Mouse (Mus musculus) CH12.LX (cell line): ENCODE measurements around the gene Arfgap1. TPM values are rescaled to one million over a fixed set of nuclear protein-coding genes. Genes with fewer than 3 reads are reported as not detected.

Experiments
- DNase-seq: peaks from one replicate; pipeline ENCODE4 v3.0.0-alpha.2; 2013; ENCODE audit errors: extremely low read depth
- H3K27ac ChIP-seq: 2 replicates; pipeline ENCODE4 v1.5.1; 2012; ENCODE audit warnings: low read depth, mild to moderate bottlenecking, control low read depth, moderate library complexity; ENCODE audit not compliant: insufficient read depth
- H3K27me3 ChIP-seq: replicated peaks from 2 replicates; pipeline ENCODE3; 2012; ENCODE audit warnings: inconsistent platforms
- H3K36me3 ChIP-seq, 2 experiments: replicated peaks in 1 of 2; 2 replicates each; pipeline versions ENCODE3 to v1.6.1; 2012; ENCODE audit warnings: inconsistent platforms in 1 of 2, low read length in 1 of 2, mild to moderate bottlenecking in 1 of 2, mixed read lengths in 1 of 2, moderate library complexity in 1 of 2; ENCODE audit not compliant: control insufficient read depth in 1 of 2, insufficient read depth in 1 of 2
- H3K4me1 ChIP-seq, 2 experiments: 2 replicates each; pipeline ENCODE4 v1.6.1; 2012; ENCODE audit warnings: inconsistent platforms in 1 of 2, moderate library complexity in 1 of 2; ENCODE audit not compliant: insufficient read depth in 2 of 2, control insufficient read depth in 1 of 2
- H3K4me2 ChIP-seq: 2 replicates; pipeline ENCODE4 v1.6.1; 2012; ENCODE audit warnings: low read depth, mild to moderate bottlenecking, control low read depth; ENCODE audit not compliant: poor library complexity, insufficient read depth, severe bottlenecking
- H3K4me3 ChIP-seq, 3 experiments: fragments of 150-350 bp in 1 of 3; sonication (generic) in 1 of 3; replicated peaks in 1 of 3; 2 replicates each; pipeline versions ENCODE3 to v1.5.1; 2011 to 2012; ENCODE audit warnings: low read depth in 2 of 3, low read length in 2 of 3, mild to moderate bottlenecking in 2 of 3, moderate library complexity in 2 of 3, control low read depth in 1 of 3, improper control_type of control experiment in 1 of 3, inconsistent platforms in 1 of 3, mixed read lengths in 1 of 3; ENCODE audit not compliant: poor library complexity in 1 of 3
- H3K79me2 ChIP-seq: replicated peaks from 2 replicates; pipeline ENCODE4 v1.6.1; 2012; ENCODE audit warnings: mild to moderate bottlenecking, moderate library complexity; ENCODE audit not compliant: control insufficient read depth, poor library complexity, insufficient read depth, severe bottlenecking; ENCODE audit errors: extremely low read depth
- H3K9ac ChIP-seq: 2 replicates; pipeline ENCODE4 v1.6.1; 2012; ENCODE audit warnings: low read depth, mild to moderate bottlenecking, control low read depth, moderate library complexity; ENCODE audit not compliant: insufficient read depth
- H3K9me3 ChIP-seq: replicated peaks from 2 replicates; pipeline ENCODE3; 2012; ENCODE audit warnings: low read length, inconsistent platforms, mixed read lengths
- CHD1 ChIP-seq: IDR thresholded peaks from 2 replicates; pipeline ENCODE4 v1.6.1; 2012; ENCODE audit warnings: low read depth, low read length, improper control_type of control experiment, inconsistent platforms
- CTCF ChIP-seq, 2 experiments: IDR thresholded peaks in 1 of 2; conservative IDR thresholded peaks in 1 of 2; 2 replicates each; pipeline ENCODE4 v1.5.1; 2011 to 2012; ENCODE audit warnings: low read depth in 2 of 2, low read length in 2 of 2, improper control_type of control experiment in 1 of 2, inconsistent platforms in 1 of 2, mild to moderate bottlenecking in 1 of 2, moderate library complexity in 1 of 2
- E2F4 ChIP-seq: IDR thresholded peaks from 2 replicates; pipeline ENCODE4 v1.6.1; 2011; ENCODE audit warnings: low read depth, low read length, improper control_type of control experiment; ENCODE audit not compliant: insufficient replicate concordance
- ELF1 ChIP-seq: IDR thresholded peaks from 2 replicates; pipeline ENCODE4 v1.6.1; 2014; ENCODE audit warnings: low read depth, mild to moderate bottlenecking, inconsistent platforms, low read length, improper control_type of control experiment
- EP300 ChIP-seq: IDR thresholded peaks from 2 replicates; pipeline ENCODE4 v1.6.1; 2011; ENCODE audit warnings: low read length, improper control_type of control experiment
- ETS1 ChIP-seq: conservative IDR thresholded peaks from 2 replicates; pipeline ENCODE4 v1.6.1; 2012; ENCODE audit warnings: low read depth, mild to moderate bottlenecking, inconsistent platforms, low read length, improper control_type of control experiment, moderate library complexity
- GABPA ChIP-seq: IDR thresholded peaks from 2 replicates; pipeline ENCODE4 v1.6.1; 2012; ENCODE audit warnings: low read depth, low read length, improper control_type of control experiment, inconsistent platforms; ENCODE audit not compliant: insufficient replicate concordance
- JUND ChIP-seq: conservative IDR thresholded peaks from 2 replicates; pipeline ENCODE4 v1.6.1; 2011; ENCODE audit warnings: low read depth, low read length, improper control_type of control experiment
- KAT2A ChIP-seq: IDR thresholded peaks from 2 replicates; pipeline ENCODE4 v1.6.1; 2012; ENCODE audit warnings: low read length, improper control_type of control experiment, inconsistent platforms; ENCODE audit not compliant: insufficient replicate concordance
- MAFK ChIP-seq: IDR thresholded peaks from 2 replicates; pipeline ENCODE4 v1.6.1; 2011; ENCODE audit warnings: low read length, improper control_type of control experiment; ENCODE audit not compliant: insufficient replicate concordance
- MAX ChIP-seq: IDR thresholded peaks from 2 replicates; pipeline ENCODE4 v1.6.1; 2011; ENCODE audit warnings: low read length, improper control_type of control experiment
- MEF2A ChIP-seq: IDR thresholded peaks from 2 replicates; pipeline ENCODE4 v1.6.1; 2014; ENCODE audit warnings: low read depth, mild to moderate bottlenecking, inconsistent platforms, low read length, improper control_type of control experiment, borderline replicate concordance
- NELFE ChIP-seq: IDR thresholded peaks from 2 replicates; pipeline ENCODE4 v1.6.1; 2011; ENCODE audit warnings: low read depth, low read length, improper control_type of control experiment
- PAX5 ChIP-seq: IDR thresholded peaks from 2 replicates; pipeline ENCODE4 v1.6.1; 2012; ENCODE audit warnings: low read length, inconsistent platforms, mixed read lengths
- POLR2A ChIP-seq: IDR thresholded peaks from 2 replicates; pipeline ENCODE4 v1.6.1; 2011; ENCODE audit warnings: low read depth, mild to moderate bottlenecking, improper control_type of control experiment, low read length
- SMC3 ChIP-seq: IDR thresholded peaks from 2 replicates; pipeline ENCODE4 v1.6.1; 2011; ENCODE audit warnings: low read depth, low read length, improper control_type of control experiment
- TCF12 ChIP-seq: IDR thresholded peaks from 2 replicates; pipeline ENCODE4 v1.6.1; 2014; ENCODE audit warnings: low read depth, mild to moderate bottlenecking, inconsistent platforms, low read length, improper control_type of control experiment
- UBTF ChIP-seq: IDR thresholded peaks from 2 replicates; pipeline ENCODE4 v1.6.1; 2012; ENCODE audit warnings: low read depth, mild to moderate bottlenecking, inconsistent platforms, low read length, improper control_type of control experiment, moderate library complexity
- USF2 ChIP-seq: conservative IDR thresholded peaks from 2 replicates; pipeline ENCODE4 v1.6.1; 2011; ENCODE audit warnings: low read depth, low read length, improper control_type of control experiment
- ZKSCAN1 ChIP-seq: IDR thresholded peaks from 2 replicates; pipeline ENCODE4 v1.6.1; 2012; ENCODE audit warnings: low read depth, inconsistent platforms, low read length, improper control_type of control experiment, borderline replicate concordance
- ZMIZ1 ChIP-seq: IDR thresholded peaks from 2 replicates; pipeline ENCODE4 v1.6.1; 2012; ENCODE audit warnings: low read depth, mild to moderate bottlenecking, inconsistent platforms, low read length, improper control_type of control experiment
- ZNF384 ChIP-seq: IDR thresholded peaks from 2 replicates; pipeline ENCODE4 v1.6.1; 2012; ENCODE audit warnings: low read depth, low read length, improper control_type of control experiment, inconsistent platforms
- dilution Hi-C: fragments of 300-500 bp; cut with MboI; formaldehyde crosslinking; loops from 2 replicates; pipeline ENCODE4 v1.14.3; 2020; ENCODE audit warnings: low sequenced_read_pairs; ENCODE audit not compliant: extremely low pct_unique_long_range_greater_than_20kb, extremely low pct_ligation_motif_present
- in situ Hi-C: fragments of 300-500 bp; cut with MboI; formaldehyde crosslinking; loops from 3 replicates; pipeline ENCODE4 v1.14.3; 2019; ENCODE audit warnings: low sequenced_read_pairs, low pct_ligation_motif_present, low pct_unique_long_range_greater_than_20kb, mixed read lengths
- polyA plus RNA-seq: library from polyadenylated mRNA; unstranded; fragments of >175 nt; gene quantifications from 2 replicates; pipeline ENCODE4 v1.2.1, GENCODE M21; 2012; ENCODE audit warnings: low read depth; ENCODE audit not compliant: insufficient read length
- total RNA-seq, 2 experiments: library from RNA; depleted of rRNA; stranded (reverse); fragments of 300-350 nt in 1 of 2; fragments of >200 nt in 1 of 2; gene quantifications; 2 replicates each; pipeline ENCODE4 v1.2.3; 2012 to 2014

The Arfgap1 gene
- total and polyA plus RNA-seq, 3 experiments = 21.3 to 37.5 (median 32.4) TPM

- peak; percentile 45; the same call in 1 of the 2 replicates for TF ChIP-seq CHD1
- TF ChIP-seq UBTF = no peak
- no peak for TF ChIP-seq USF2
- TF ChIP-seq EP300 = 0 out of 2 replicates have a peak, but pooled peaks have one; percentile 29
- TF ChIP-seq MAFK = no peak
- no peak for TF ChIP-seq POLR2A
- TF ChIP-seq KAT2A = no peak
- peak; percentile 38 for TF ChIP-seq SMC3
Measured at GRCm38 (mm10) chr2:180966092-180966882, 738 bp upstream of the Arfgap1 start (continued).

GRCm38 (mm10) chr2:180981133-180981532, 14.1 kb downstream of the Arfgap1 start:
- Histone ChIP-seq H3K79me2 (no peaks in the 10 kb centered on the region), H3K4me2 (no peak overlapping the region), H3K9ac (no peak overlapping the region), H3K9me3 (no peaks in the 10 kb centered on the region), H3K36me3 (peaks cover 68 to 97% of the 10 kb centered on the region in 2 experiments), H3K27me3 (no peaks in the 10 kb centered on the region), H3K4me3 (no peak overlapping the region), H3K4me1 (no peaks in the 10 kb centered on the region), H3K27ac (no peak overlapping the region)
- in situ Hi-C loops = no loop called here
- no peak for DNase-seq
- dilution Hi-C loops = no loop called here
- TF ChIP-seq ELF1 (no peak), NELFE (no peak), ZMIZ1 (no peak), CHD1 (no peak), E2F4 (no peak), MEF2A (no peak), JUND (no peak), POLR2A (no peak), CTCF (conservative IDR thresholded peaks at IDR 0.05 in 1 of 2, IDR thresholded peaks at IDR 0.05 in 1 of 2; ENCODE audit: low read depth in 2 of 2, low read length in 2 of 2) (no peak), ZKSCAN1 (no peak)

- in situ Hi-C loops = no loop called here
- H3K9me3 ChIP-seq = no peaks in the 10 kb centered on the region
- no peak for DNase-seq
- dilution Hi-C loops = no loop called here
- peaks cover 27 to 56% of the 10 kb centered on the region in 2 experiments for H3K36me3 ChIP-seq
- H3K27me3 ChIP-seq = no peaks in the 10 kb centered on the region
- no peak for TF ChIP-seq ZNF384
- no peak for TF ChIP-seq MAFK
- no peak for TF ChIP-seq PAX5
- no peak for TF ChIP-seq ZKSCAN1
- TF ChIP-seq ETS1 = no peak
- no peak for TF ChIP-seq MEF2A
- TF ChIP-seq GABPA = no peak
- TF ChIP-seq JUND = no peak
- TF ChIP-seq MAX = no peak
- TF ChIP-seq TCF12 = no peak
- H3K79me2 ChIP-seq = no peaks in the 10 kb centered on the region
- no peak overlapping the region for H3K27ac ChIP-seq
- H3K4me2 ChIP-seq = no peak overlapping the region
- no peak overlapping the region for H3K9ac ChIP-seq
- H3K4me3 ChIP-seq = no peak overlapping the region
- H3K4me1 ChIP-seq = no peaks in the 10 kb centered on the region
Measured at GRCm38 (mm10) chr2:180985635-180986034, 18.6 kb downstream of the Arfgap1 start.
